ENCODE assay signal across 26 mouse cellular contexts in the genomic region with DNA sequence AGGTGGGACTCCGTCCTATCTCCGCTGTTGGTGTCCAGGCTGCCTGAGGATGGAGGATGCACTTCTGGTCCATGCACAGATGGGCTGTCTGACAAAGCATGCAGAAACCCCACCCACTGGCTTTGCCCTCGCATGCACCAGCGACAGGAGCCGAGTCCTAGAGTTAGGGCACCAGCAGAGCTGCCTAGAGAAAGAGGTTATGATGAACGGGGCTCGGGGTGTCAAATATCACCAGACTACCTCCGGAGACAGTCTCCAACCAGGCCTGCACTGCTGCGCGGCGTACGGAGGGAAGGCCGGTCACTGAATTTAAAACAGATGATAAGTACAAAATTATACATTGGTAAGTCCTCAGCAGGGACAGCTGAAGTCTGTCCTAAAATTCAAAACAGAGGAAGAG. TPM values are rescaled to one million over a fixed set of nuclear protein-coding genes. Genes with fewer than 3 reads are reported as not detected.
DNase-seq lines count a peak whose midpoint lies in the region; ATAC-seq and TF ChIP-seq lines count a peak whose summit lies in the region.
"Had no signal": no experiment of that assay in that cellular context is flagged by ENCODE, and none has a peak within 500 bp of the region (broad histone marks: within the 10 kb centered on the region; RNA-seq: fewer than 3 reads in every experiment).

No protein-coding gene starts in this region.

- DNase-seq in left cerebral cortex, adult 2 months (ENCODE audit: extremely low spot score in 1 of 2, low spot score in 2 of 2), result no peak
- no peak for DNase-seq in left cerebral cortex, postnatal 10 days (ENCODE audit: extremely low spot score in 1 of 2, low spot score in 2 of 2)
- peak; percentile 76 for DNase-seq in embryonic facial prominence, embryonic 10.5 days (ENCODE audit: low spot score)
- DNase-seq in limb, embryonic 14.5 days (ENCODE audit: low spot score), result no peak
- no peak for DNase-seq in adrenal gland, adult 2 months
- DNase-seq: adrenal gland, adult 8-10 months; B cell, adult 2 months; cerebellum, adult 2 months; cerebellum, postnatal 36 days; forebrain, postnatal 0 days; heart, postnatal 4 days; kidney, postnatal 25 days; left cerebral cortex, postnatal 4 days; liver, embryonic 13.5 days; lung, adult 2 months; lung, postnatal 14 days; right cerebral cortex, adult 18-20 months; right cerebral cortex, postnatal 4 days; thymus, postnatal 36 days had no signal

- WGBS in embryonic facial prominence, embryonic 10.5 days, result 38% methylated on average over 13 of the region's 13 CpGs
- 28% methylated on average over 13 of the region's 13 CpGs for WGBS in embryonic facial prominence, embryonic 15.5 days
- WGBS in limb, embryonic 14.5 days, result 17% methylated on average over 13 of the region's 13 CpGs
- 73% methylated on average over 13 of the region's 13 CpGs for WGBS in forebrain, embryonic 12.5 days

- no peak for TF ChIP-seq POLR2A in limb, embryonic 14.5 days (IDR thresholded peaks at IDR 0.05; ENCODE audit: borderline replicate concordance, extremely low read depth, insufficient read depth, insufficient read length)

- H3K9ac ChIP-seq in embryonic facial prominence, embryonic 15.5 days, result no peak overlapping the region
- no peak overlapping the region for H3K9ac ChIP-seq in limb, embryonic 14.5 days (ENCODE audit: low read depth, low read length, severe bottlenecking)
- no peak overlapping the region for H3K9ac ChIP-seq in forebrain, embryonic 12.5 days
- H3K9ac ChIP-seq: forebrain, postnatal 0 days; heart, embryonic 15.5 days; liver, embryonic 13.5 days had no signal

- no peak overlapping the region for H3K4me3 ChIP-seq in left cerebral cortex, adult 2 months
- no peak overlapping the region for H3K4me3 ChIP-seq in embryonic facial prominence, embryonic 10.5 days
- H3K4me3 ChIP-seq in embryonic facial prominence, embryonic 15.5 days (replicated peaks), result no peak overlapping the region
- H3K4me3 ChIP-seq in limb, embryonic 14.5 days (replicated peaks; ENCODE audit: low read length), result no peak overlapping the region
- no peak overlapping the region for H3K4me3 ChIP-seq in forebrain, embryonic 12.5 days (replicated peaks)
- H3K4me3 ChIP-seq: forebrain, embryonic 10.5 days; heart, embryonic 15.5 days; liver, embryonic 13.5 days; myocyte had no signal

- no peak overlapping the region for H3K4me2 ChIP-seq in embryonic facial prominence, embryonic 15.5 days (replicated peaks)
- no peak overlapping the region for H3K4me2 ChIP-seq in limb, embryonic 14.5 days (replicated peaks; ENCODE audit: low read depth, low read length, severe bottlenecking)
- no peak overlapping the region for H3K4me2 ChIP-seq in forebrain, embryonic 12.5 days
- H3K4me2 ChIP-seq: heart, embryonic 15.5 days; liver, embryonic 13.5 days had no signal

- ATAC-seq in embryonic facial prominence, embryonic 15.5 days (ENCODE audit: insufficient number of reproducible peaks, low FRiP score, low TSS enrichment, low read depth), result 0 out of 2 replicates have a peak, but pooled peaks have one; percentile 53
- peak; percentile 57; the same call in 1 of the 2 replicates for ATAC-seq in limb, embryonic 14.5 days (ENCODE audit: low FRiP score, low read depth)
- no peak for ATAC-seq in forebrain, embryonic 12.5 days (ENCODE audit: low FRiP score)
- ATAC-seq: forebrain, postnatal 0 days; intestine, postnatal 0 days had no signal

- peaks cover 15% of the 10 kb centered on the region for H3K36me3 ChIP-seq in embryonic facial prominence, embryonic 10.5 days (replicated peaks)
- peaks cover 14% of the 10 kb centered on the region for H3K36me3 ChIP-seq in embryonic facial prominence, embryonic 15.5 days
- H3K36me3 ChIP-seq in limb, embryonic 14.5 days (ENCODE audit: control insufficient read depth, insufficient read depth, low read length), result peaks cover 11% of the 10 kb centered on the region
- peaks cover 21% of the 10 kb centered on the region for H3K36me3 ChIP-seq in forebrain, embryonic 12.5 days (replicated peaks)

- peak overlapping the region; percentile 28; the same call in 1 of the 2 replicates for H3K27ac ChIP-seq in left cerebral cortex, adult 2 months
- peak overlapping the region; percentile 31 for H3K27ac ChIP-seq in embryonic facial prominence, embryonic 10.5 days (replicated peaks)
- no peak overlapping the region for H3K27ac ChIP-seq in embryonic facial prominence, embryonic 15.5 days (replicated peaks)
- no peak overlapping the region for H3K27ac ChIP-seq in limb, embryonic 14.5 days (replicated peaks; ENCODE audit: low read depth, low read length)
- H3K27ac ChIP-seq in forebrain, embryonic 12.5 days, result no peak overlapping the region
- H3K27ac ChIP-seq: forebrain, embryonic 10.5 days; heart, embryonic 15.5 days; liver, embryonic 13.5 days had no signal

- intact Hi-C loops in left cerebral cortex, adult 2 months (cut with DNase I), result no loop called here
- intact Hi-C loops in left cerebral cortex, postnatal 10 days (cut with DNase I), result no loop called here

- TF ChIP-seq CTCF in left cerebral cortex, adult 2 months (IDR thresholded peaks at IDR 0.05), result no peak

- no peaks in the 10 kb centered on the region for H3K27me3 ChIP-seq in embryonic facial prominence, embryonic 10.5 days (replicated peaks; ENCODE audit: low read depth, poor library complexity, severe bottlenecking)
- no peaks in the 10 kb centered on the region for H3K27me3 ChIP-seq in embryonic facial prominence, embryonic 15.5 days
- H3K27me3 ChIP-seq in limb, embryonic 14.5 days (ENCODE audit: control insufficient read depth, insufficient read depth, low read length), result no peaks in the 10 kb centered on the region
- no peaks in the 10 kb centered on the region for H3K27me3 ChIP-seq in forebrain, embryonic 12.5 days
- H3K27me3 ChIP-seq: CH12.LX; heart, embryonic 15.5 days; liver, embryonic 13.5 days had no signal

- no peaks in the 10 kb centered on the region for H3K9me3 ChIP-seq in embryonic facial prominence, embryonic 10.5 days
- H3K9me3 ChIP-seq in embryonic facial prominence, embryonic 15.5 days (replicated peaks), result no peaks in the 10 kb centered on the region
- H3K9me3 ChIP-seq in limb, embryonic 14.5 days (ENCODE audit: control insufficient read depth, low read length), result no peaks in the 10 kb centered on the region
- H3K9me3 ChIP-seq in forebrain, embryonic 12.5 days, result no peaks in the 10 kb centered on the region
- H3K9me3 ChIP-seq: forebrain, embryonic 10.5 days; heart, embryonic 15.5 days; liver, embryonic 13.5 days had no signal

- H3K4me1 ChIP-seq in embryonic facial prominence, embryonic 10.5 days, result peaks cover 20% of the 10 kb centered on the region
- peaks cover 3% of the 10 kb centered on the region; the same call in 1 of the 2 replicates for H3K4me1 ChIP-seq in embryonic facial prominence, embryonic 15.5 days
- no peaks in the 10 kb centered on the region for H3K4me1 ChIP-seq in limb, embryonic 14.5 days (ENCODE audit: control insufficient read depth, insufficient read depth, low read length)
- H3K4me1 ChIP-seq in forebrain, embryonic 12.5 days, result no peaks in the 10 kb centered on the region
- H3K4me1 ChIP-seq: heart, embryonic 15.5 days; liver, embryonic 13.5 days had no signal

RNA-seq across cellular contexts. Expression of a gene that starts 49.2 kb away (rescaled TPM):
- total RNA-seq in left cerebral cortex, adult 2 months (2021), result 1 to 10 TPM; 9.0 to 9.8 TPM
- total RNA-seq in left cerebral cortex, postnatal 10 days (2021), result 10 to 100 TPM; 14.9 to 15.1 TPM
- polyA plus RNA-seq in embryonic facial prominence, embryonic 10.5 days (2016; fragmentation: Nextera tagmentation; extraction: Ambion mirVana), result 16.8 and 19.4 TPM in 2 replicates
- polyA plus RNA-seq in embryonic facial prominence, embryonic 15.5 days (2015; fragmentation: Nextera tagmentation; extraction: Ambion mirVana), result 14.1 and 16.7 TPM in 2 replicates
- polyA plus RNA-seq in limb, embryonic 14.5 days (2012; rRNA removed), result 11.1 TPM in 2 replicates
- polyA plus RNA-seq in limb, embryonic 14.5 days (2014; fragmentation: Nextera tagmentation; extraction: Ambion mirVana), result 17.0 and 18.2 TPM in 2 replicates
- polyA plus RNA-seq in forebrain, embryonic 12.5 days (2016; fragmentation: Nextera tagmentation; extraction: Ambion mirVana), result 15.3 and 15.6 TPM in 2 replicates
- total RNA-seq in adrenal gland, adult 2 months (2021), result 1 to 10 TPM; 3.5 to 4.7 TPM
- polyA plus RNA-seq in adrenal gland, adult 2 months (2012; rRNA removed), result 2.7 and 3.0 TPM in 2 replicates

Comparison
In these comparisons a context has a peak if more than half of its experiments do, and no peak if none do; other contexts are left out.
1. H3K27ac ChIP-seq: peak in left cerebral cortex, adult 2 months (single experiment) and embryonic facial prominence, embryonic 10.5 days (single experiment); none in embryonic facial prominence, embryonic 15.5 days (single experiment), limb, embryonic 14.5 days (single experiment) and forebrain, embryonic 12.5 days (single experiment).